Mouse (Mus musculus) olfactory bulb, adult 2 months (tissue): ENCODE measurements at regions not wholly inside any gene's neighbourhood (a gene's known extent, or its start where the extent isn't known, plus 50 kb on each side); places are given as distances from the start of the nearest gene placed in this dataset.

Experiments used
- CTCF ChIP-seq: fragments of 200-500 bp; IDR thresholded peaks from 2 replicates; pipeline ENCODE4 v1.5.1; 2012; ENCODE audit warnings: low read depth, mild to moderate bottlenecking, low read length, moderate library complexity; ENCODE audit not compliant: insufficient read depth
- POLR2A ChIP-seq: fragments of 200-500 bp; IDR thresholded peaks from 2 replicates; pipeline ENCODE4 v1.6.1; 2012; ENCODE audit warnings: mild to moderate bottlenecking, low read depth, low read length, moderate library complexity; ENCODE audit not compliant: insufficient read depth

DNA sequence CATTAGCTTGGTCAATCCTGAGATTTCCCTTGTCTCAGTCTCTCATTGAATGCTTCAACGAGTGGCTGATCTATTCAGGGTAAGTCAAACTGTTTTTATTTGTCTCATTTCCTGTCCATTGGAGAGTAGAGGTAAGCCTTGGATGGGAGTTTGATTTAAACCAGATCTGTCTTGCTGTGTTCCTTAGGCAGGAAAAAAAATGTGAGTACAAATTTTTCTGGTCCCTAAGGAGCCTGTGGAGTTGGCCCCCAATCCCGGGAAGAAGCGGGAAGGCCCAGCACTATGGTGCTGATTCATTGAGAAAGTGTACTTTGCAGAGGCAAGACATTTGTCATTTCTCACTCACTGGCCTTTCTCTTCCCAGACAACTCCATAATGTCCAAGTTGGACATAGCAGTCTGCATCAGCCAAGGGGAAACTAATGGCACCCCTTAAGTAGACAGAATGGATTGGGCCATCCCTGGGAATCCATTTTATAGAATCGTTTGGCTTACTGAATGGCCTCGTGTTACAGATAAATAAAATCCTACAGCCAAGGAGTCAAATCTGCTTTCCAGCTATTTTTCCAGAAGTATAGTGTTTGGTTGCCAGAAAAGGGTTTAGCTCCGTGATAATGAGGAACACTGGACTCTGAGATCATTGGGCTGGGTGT is 271.3 kb upstream of the Sel1l start:
- TF ChIP-seq POLR2A (no peak), CTCF (no peak)
